Mouse (Mus musculus) bone marrow, adult 2 months (tissue): Measurements from ENCODE around the gene Cd2ap. TPM values are rescaled to one million over a fixed set of nuclear protein-coding genes. Genes with fewer than 3 reads are reported as not detected.

Source experiments
- H3K27ac ChIP-seq: fragments of 200-500 bp; 2 replicates; pipeline ENCODE4 v1.5.1; 2012; ENCODE audit warnings: low read depth, mild to moderate bottlenecking, control low read depth, inconsistent platforms, low read length; ENCODE audit not compliant: control insufficient read depth, poor library complexity, insufficient read depth
- H3K4me1 ChIP-seq: fragments of 200-500 bp; 2 replicates; pipeline ENCODE4 v1.6.1; 2011; ENCODE audit warnings: low read length; ENCODE audit not compliant: control insufficient read depth, insufficient read depth
- H3K4me3 ChIP-seq: fragments of 200-500 bp; replicated peaks from 2 replicates; pipeline ENCODE3; 2011; ENCODE audit warnings: mild to moderate bottlenecking, low read depth, low read length, control low read depth; ENCODE audit not compliant: control insufficient read depth
- CTCF ChIP-seq: fragments of 200-500 bp; IDR thresholded peaks from 2 replicates; pipeline ENCODE4 v1.5.1; 2011; ENCODE audit warnings: low read length, control low read depth; ENCODE audit not compliant: control insufficient read depth, insufficient read depth
- POLR2A ChIP-seq: fragments of 200-500 bp; IDR thresholded peaks from 2 replicates; pipeline ENCODE4 v1.6.1; 2011; ENCODE audit warnings: low read depth, mild to moderate bottlenecking, control low read depth, low read length, borderline replicate concordance; ENCODE audit not compliant: control insufficient read depth
- WGBS: fragments of 180-500 bp; shearing (Covaris S2); methylation state at CpG from one replicate; pipeline ENCODE4 v1.1.7; 2018; 5-methylcytosine and 5-hydroxymethylcytosine counted together
- polyA plus RNA-seq: library from polyadenylated mRNA; stranded (reverse); fragments of >200 nt; gene quantifications from 2 replicates; pipeline ENCODE4 v1.2.4, GENCODE M21; 2011; ENCODE audit warnings: low replicate concordance; ENCODE audit not compliant: missing spikeins, insufficient read depth, insufficient read length

The Cd2ap gene
- polyA plus RNA-seq, 1 experiment: 11.5 TPM

- Histone ChIP-seq H3K4me3 (no peak overlapping the region), H3K4me1 (no peaks in the 10 kb centered on the region), H3K27ac (no peak overlapping the region)
- TF ChIP-seq POLR2A (no peak), CTCF (no peak)
- WGBS: 62% methylated on average over 2 of the region's 2 CpGs
Measured at GRCm38 (mm10) chr17:42837193-42837592, 39.3 kb downstream of the Cd2ap start.

GRCm38 (mm10) chr17:42822787-42823186, 53.7 kb downstream of the Cd2ap start:
- WGBS: 91% methylated on average over 8 of the region's 8 CpGs
- TF ChIP-seq CTCF (no peak), POLR2A (no peak)
- H3K4me1 ChIP-seq: no peaks in the 10 kb centered on the region

GRCm38 (mm10) chr17:42815374-42815773, 61.1 kb downstream of the Cd2ap start:
- Histone ChIP-seq H3K4me1 (no peaks in the 10 kb centered on the region), H3K4me3 (no peak overlapping the region), H3K27ac (no peak overlapping the region)
- WGBS: 65% methylated on average over 3 of the region's 3 CpGs
- TF ChIP-seq POLR2A: no peak
- TF ChIP-seq CTCF: no peak

More at GRCm38 (mm10) chr17:42822787-42823186, 53.7 kb downstream of the Cd2ap start:
- Histone ChIP-seq H3K27ac (no peak overlapping the region), H3K4me3 (no peak overlapping the region)

GRCm38 (mm10) chr17:42792412-42792975, 84.0 kb downstream of the Cd2ap start:
- WGBS: 67% methylated on average over 2 of the region's 2 CpGs
- Histone ChIP-seq H3K4me3 (no peak overlapping the region), H3K27ac (no peak overlapping the region), H3K4me1 (no peaks in the 10 kb centered on the region)
- TF ChIP-seq CTCF (no peak), POLR2A (no peak)

GRCm38 (mm10) chr17:42790787-42791186, 85.7 kb downstream of the Cd2ap start:
- H3K4me1 ChIP-seq: no peaks in the 10 kb centered on the region
- H3K27ac ChIP-seq: no peak overlapping the region
- WGBS: 67% methylated on average over 1 of the region's 1 CpGs
- no peak for TF ChIP-seq POLR2A
- TF ChIP-seq CTCF: no peak
- no peak overlapping the region for H3K4me3 ChIP-seq

- Histone ChIP-seq H3K27ac (no peak overlapping the region), H3K4me3 (no peak overlapping the region), H3K4me1 (no peaks in the 10 kb centered on the region)
- 66% methylated on average over 2 of the region's 2 CpGs for WGBS
- TF ChIP-seq CTCF (no peak), POLR2A (no peak)
Measured at GRCm38 (mm10) chr17:42789723-42790122, 86.7 kb downstream of the Cd2ap start.

- H3K27ac ChIP-seq: no peak overlapping the region
- WGBS: 82% methylated on average over 5 of the region's 5 CpGs
- H3K4me3 ChIP-seq: no peak overlapping the region
- no peaks in the 10 kb centered on the region for H3K4me1 ChIP-seq
- no peak for TF ChIP-seq CTCF
- no peak for TF ChIP-seq POLR2A
Measured at GRCm38 (mm10) chr17:42788686-42789453, 87.6 kb downstream of the Cd2ap start.

GRCm38 (mm10) chr17:42782156-42782757, 94.2 kb downstream of the Cd2ap start:
- H3K4me3 ChIP-seq: no peak overlapping the region
- WGBS: 50% methylated on average over 7 of the region's 7 CpGs
- no peak overlapping the region for H3K27ac ChIP-seq
- TF ChIP-seq POLR2A (no peak), CTCF (peak; percentile 59)
- no peaks in the 10 kb centered on the region for H3K4me1 ChIP-seq
